Mouse (Mus musculus) cortical plate, adult 2 months (tissue): ENCODE measurements around the gene Rpusd4.

Experiments used
- CTCF ChIP-seq: fragments of 200-500 bp; IDR thresholded peaks from 2 replicates; pipeline ENCODE4 v1.5.1; 2011; ENCODE audit warnings: mild to moderate bottlenecking, control low read depth, low read length; ENCODE audit not compliant: insufficient read depth; ENCODE audit errors: extremely low read depth
- POLR2A ChIP-seq: fragments of 200-500 bp; IDR thresholded peaks from 2 replicates; pipeline ENCODE4 v1.6.1; 2011; ENCODE audit warnings: mild to moderate bottlenecking, low read length, control low read depth; ENCODE audit not compliant: insufficient read depth; ENCODE audit errors: extremely low read depth

DNA sequence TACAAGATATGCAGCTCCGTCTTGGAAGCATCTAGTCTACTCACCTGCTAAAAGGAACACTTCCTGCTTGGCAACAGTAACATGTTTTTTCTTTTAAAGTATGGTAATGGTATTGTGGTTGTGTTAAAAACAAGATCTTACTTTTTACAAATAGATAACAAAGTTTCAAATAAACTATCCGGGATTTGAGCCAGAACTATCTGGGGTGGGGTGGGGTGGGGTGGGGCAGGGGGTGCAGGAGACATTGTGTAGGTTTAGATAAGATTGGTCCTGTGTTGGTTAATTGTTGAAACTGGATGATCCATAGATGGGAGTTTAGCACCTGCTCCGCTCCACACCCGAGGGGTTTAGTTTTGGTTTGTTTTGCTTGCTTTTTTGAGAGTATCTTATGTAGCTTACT lies 5.2 kb upstream of the Rpusd4 start:
- TF ChIP-seq CTCF (no peak), POLR2A (no peak)
